Mouse (Mus musculus) bone marrow macrophage, adult 2 months (primary cell): ENCODE results near the gene Gm49711.
"Not testable (repeated sequence)": the region's sequence is repeated elsewhere in the genome, so short reads cannot be mapped to it uniquely, and the experiment has no call there.

Experiments used
- CTCF ChIP-seq: IDR thresholded peaks from 2 replicates; pipeline ENCODE4 v1.5.1; 2012; ENCODE audit warnings: low read depth, mild to moderate bottlenecking, low read length, moderate library complexity
- POLR2A ChIP-seq: IDR thresholded peaks from 2 replicates; pipeline ENCODE4 v1.6.1; 2012; ENCODE audit warnings: mild to moderate bottlenecking, low read depth, low read length, borderline replicate concordance

GRCm38 (mm10) chr16:92102931-92103330 is 44.8 kb downstream of the Gm49711 start:
- TF ChIP-seq POLR2A, CTCF: not testable (repeated sequence)
